Mouse (Mus musculus) stomach, embryonic 14.5 days (tissue): Measurements from ENCODE around the gene Cox17. TPM values are rescaled to one million over a fixed set of nuclear protein-coding genes. Genes with fewer than 3 reads are reported as not detected.
A peak's percentile ranks its signal among the peaks of the same experiment; 100 is the strongest.

Experiments
- ATAC-seq: fragments of 200-750 bp; cut with Nextera tagmentation; 2 replicates; pipeline ENCODE4 v1.8.0; 2017; ENCODE audit warnings: low read depth, moderate TSS enrichment; ENCODE audit not compliant: insufficient number of reproducible peaks, insufficient read depth, low FRiP score
- H3K27ac ChIP-seq: fragments of 300-500 bp; sonication (generic); 2 replicates; pipeline ENCODE4 v1.5.1; 2014; ENCODE audit warnings: mild to moderate bottlenecking, low read length, moderate library complexity, mixed read lengths
- H3K27me3 ChIP-seq: fragments of 300-500 bp; sonication (generic); 2 replicates; pipeline ENCODE4 v1.6.1; 2014; ENCODE audit warnings: low read length, control low read depth, mixed read lengths; ENCODE audit not compliant: control insufficient read depth, insufficient read depth
- H3K36me3 ChIP-seq: fragments of 300-500 bp; sonication (generic); 2 replicates; pipeline ENCODE4 v1.6.1; 2014; ENCODE audit warnings: mild to moderate bottlenecking, control low read depth, low read length, moderate library complexity, mixed read lengths; ENCODE audit not compliant: control insufficient read depth, insufficient read depth
- H3K4me1 ChIP-seq: fragments of 300-500 bp; sonication (generic); 2 replicates; pipeline ENCODE4 v1.6.1; 2014; ENCODE audit warnings: low read length, control low read depth, mixed read lengths; ENCODE audit not compliant: control insufficient read depth, insufficient read depth
- H3K4me2 ChIP-seq: fragments of 300-500 bp; sonication (generic); replicated peaks from 2 replicates; pipeline ENCODE4 v1.6.1; 2014; ENCODE audit warnings: low read depth, low read length, control low read depth
- H3K4me3 ChIP-seq: fragments of 300-500 bp; sonication (generic); 2 replicates; pipeline ENCODE4 v1.5.1; 2014; ENCODE audit warnings: low read depth, low read length, control low read depth
- H3K9ac ChIP-seq: fragments of 300-500 bp; sonication (generic); replicated peaks from 2 replicates; pipeline ENCODE4 v1.6.1; 2014; ENCODE audit warnings: low read depth, mild to moderate bottlenecking, control low read depth, low read length, moderate library complexity, mixed read lengths
- H3K9me3 ChIP-seq: fragments of 300-500 bp; sonication (generic); 2 replicates; pipeline ENCODE4 v1.6.1; 2016; ENCODE audit warnings: low read depth, low read length, control low read depth; ENCODE audit not compliant: control insufficient read depth
- WGBS: fragments of 180-500 bp; shearing (Covaris S2); extraction: QIAGEN DNeasy Blood & Tissue Kit; methylation state at CpG from one replicate; pipeline ENCODE4 v1.1.7; 2014; 5-methylcytosine and 5-hydroxymethylcytosine counted together
- polyA plus RNA-seq: library from polyadenylated mRNA; unstranded; fragments of >200 nt; fragmentation: Nextera tagmentation; extraction: Ambion mirVana; gene quantifications from 2 replicates; pipeline ENCODE4 v1.2.1, GENCODE M21; 2014

Gene Cox17
- polyA plus RNA-seq, 1 experiment from 2014 or later = 147 TPM

- ATAC-seq = no peak
- Histone ChIP-seq H3K4me1 (no peaks in the 10 kb centered on the region), H3K9me3 (no peaks in the 10 kb centered on the region), H3K36me3 (no peaks in the 10 kb centered on the region), H3K27ac (no peak overlapping the region), H3K27me3 (no peaks in the 10 kb centered on the region), H3K4me2 (no peak overlapping the region), H3K4me3 (no peak overlapping the region), H3K9ac (no peak overlapping the region)
- WGBS = 80% methylated on average over 8 of the region's 8 CpGs
Measured at GRCm38 (mm10) chr16:38370633-38371374, 24.0 kb downstream of the Cox17 start.

GRCm38 (mm10) chr16:38371705-38372296 is 25.0 kb downstream of the Cox17 start:
- peak; percentile 76; the same call in 1 of the 2 replicates for ATAC-seq
- 83% methylated on average over 15 of the region's 15 CpGs for WGBS
- Histone ChIP-seq H3K4me2 (no peak overlapping the region), H3K4me1 (no peaks in the 10 kb centered on the region), H3K9me3 (no peaks in the 10 kb centered on the region), H3K27ac (no peak overlapping the region), H3K27me3 (no peaks in the 10 kb centered on the region), H3K9ac (no peak overlapping the region), H3K4me3 (no peak overlapping the region), H3K36me3 (no peaks in the 10 kb centered on the region)

GRCm38 (mm10) chr16:38372876-38373275 is 26.1 kb downstream of the Cox17 start:
- no peak overlapping the region for H3K4me2 ChIP-seq
- no peaks in the 10 kb centered on the region for H3K36me3 ChIP-seq
- ATAC-seq = no peak
- H3K9ac ChIP-seq = no peak overlapping the region
- no peaks in the 10 kb centered on the region for H3K9me3 ChIP-seq
- no peaks in the 10 kb centered on the region for H3K27me3 ChIP-seq
- 86% methylated on average over 4 of the region's 4 CpGs for whole genome bisulfite sequencing
- no peak overlapping the region for H3K27ac ChIP-seq
- H3K4me3 ChIP-seq = no peak overlapping the region
- no peaks in the 10 kb centered on the region; the same call in 1 of the 2 replicates for H3K4me1 ChIP-seq

GRCm38 (mm10) chr16:38373439-38373838 is 26.6 kb downstream of the Cox17 start:
- WGBS = 82% methylated on average over 10 of the region's 10 CpGs
- no peak overlapping the region for H3K4me3 ChIP-seq
- H3K4me2 ChIP-seq = no peak overlapping the region
- H3K36me3 ChIP-seq = no peaks in the 10 kb centered on the region
- no peaks in the 10 kb centered on the region; the same call in 1 of the 2 replicates for H3K4me1 ChIP-seq
- H3K9me3 ChIP-seq = no peaks in the 10 kb centered on the region
- ATAC-seq = no peak
- no peak overlapping the region for H3K9ac ChIP-seq
- H3K27me3 ChIP-seq = no peaks in the 10 kb centered on the region
- no peak overlapping the region for H3K27ac ChIP-seq

GRCm38 (mm10) chr16:38373941-38374340 is 27.1 kb downstream of the Cox17 start:
- H3K36me3 ChIP-seq = no peaks in the 10 kb centered on the region
- no peak for ATAC-seq
- H3K4me2 ChIP-seq = no peak overlapping the region
- no peaks in the 10 kb centered on the region for H3K27me3 ChIP-seq
- no peak overlapping the region for H3K27ac ChIP-seq
- H3K9ac ChIP-seq = no peak overlapping the region
- no peak overlapping the region for H3K4me3 ChIP-seq
- WGBS = 85% methylated on average over 16 of the region's 16 CpGs
- H3K9me3 ChIP-seq = no peaks in the 10 kb centered on the region
- H3K4me1 ChIP-seq = no peaks in the 10 kb centered on the region; the same call in 1 of the 2 replicates

- Histone ChIP-seq H3K27me3 (no peaks in the 10 kb centered on the region), H3K4me3 (no peak overlapping the region), H3K27ac (no peak overlapping the region), H3K4me2 (no peak overlapping the region), H3K36me3 (no peaks in the 10 kb centered on the region), H3K9me3 (no peaks in the 10 kb centered on the region), H3K4me1 (no peaks in the 10 kb centered on the region; the same call in 1 of the 2 replicates), H3K9ac (no peak overlapping the region)
- 80% methylated on average over 10 of the region's 10 CpGs for WGBS
- ATAC-seq = no peak
Measured at GRCm38 (mm10) chr16:38374379-38375140, 27.8 kb downstream of the Cox17 start.

GRCm38 (mm10) chr16:38375182-38375581 is 28.4 kb downstream of the Cox17 start:
- H3K4me2 ChIP-seq = no peak overlapping the region
- H3K4me1 ChIP-seq = no peaks in the 10 kb centered on the region; the same call in 1 of the 2 replicates
- H3K9ac ChIP-seq = no peak overlapping the region
- no peak for ATAC-seq
- H3K36me3 ChIP-seq = no peaks in the 10 kb centered on the region
- H3K27ac ChIP-seq = no peak overlapping the region
- no peak overlapping the region for H3K4me3 ChIP-seq
- no peaks in the 10 kb centered on the region for H3K27me3 ChIP-seq
- WGBS = 82% methylated on average over 7 of the region's 7 CpGs
- H3K9me3 ChIP-seq = no peaks in the 10 kb centered on the region

GRCm38 (mm10) chr16:38376163-38376840 is 29.5 kb downstream of the Cox17 start:
- no peak overlapping the region for H3K27ac ChIP-seq
- H3K4me3 ChIP-seq = peak overlapping the region; percentile 18
- 30% methylated on average over 17 of the region's 17 CpGs for WGBS

More at GRCm38 (mm10) chr16:38376163-38376840, 29.5 kb downstream of the Cox17 start:
- H3K27me3 ChIP-seq = no peaks in the 10 kb centered on the region
- ATAC-seq = peak; percentile 83; the same call in 1 of the 2 replicates
- no peaks in the 10 kb centered on the region for H3K9me3 ChIP-seq
- H3K4me1 ChIP-seq = no peaks in the 10 kb centered on the region; the same call in 1 of the 2 replicates
- H3K36me3 ChIP-seq = no peaks in the 10 kb centered on the region
- no peak overlapping the region; the same call in 1 of the 2 replicates for H3K9ac ChIP-seq
- H3K4me2 ChIP-seq = peak overlapping the region; percentile 40
